Mouse (Mus musculus): ENCODE data around the gene Ctse.
"Not testable (repeated sequence)": the region's sequence is repeated elsewhere in the genome, so short reads cannot be mapped to it uniquely, and the experiment has no call there.

GRCm38 (mm10) chr1:131632216-131632615 lies 5.9 kb upstream of the Ctse start:
- TF ChIP-seq CTCF (IDR thresholded peaks at IDR 0.05; ENCODE audit: control insufficient read depth, insufficient read depth, low read length); POLR2A (IDR thresholded peaks at IDR 0.05; ENCODE audit: borderline replicate concordance, control insufficient read depth, low read depth, low read length): not testable (repeated sequence)

Data from bone marrow, adult 2 months (tissue).